Mouse (Mus musculus) R1 (cell line): Measurements from ENCODE around the gene Zbtb39.
"Not testable (repeated sequence)": the region's sequence is repeated elsewhere in the genome, so short reads cannot be mapped to it uniquely, and the experiment has no call there.

ENCODE experiments used
- DNase-seq: peaks from one replicate; pipeline ENCODE4 v3.0.0-alpha.2; 2018; ENCODE audit warnings: low read depth, low spot score

Zbtb39 gene

GRCm38 (mm10) chr10:127737552-127737951, 1.8 kb upstream of the Zbtb39 start:
- DNase-seq: no peak

DNA sequence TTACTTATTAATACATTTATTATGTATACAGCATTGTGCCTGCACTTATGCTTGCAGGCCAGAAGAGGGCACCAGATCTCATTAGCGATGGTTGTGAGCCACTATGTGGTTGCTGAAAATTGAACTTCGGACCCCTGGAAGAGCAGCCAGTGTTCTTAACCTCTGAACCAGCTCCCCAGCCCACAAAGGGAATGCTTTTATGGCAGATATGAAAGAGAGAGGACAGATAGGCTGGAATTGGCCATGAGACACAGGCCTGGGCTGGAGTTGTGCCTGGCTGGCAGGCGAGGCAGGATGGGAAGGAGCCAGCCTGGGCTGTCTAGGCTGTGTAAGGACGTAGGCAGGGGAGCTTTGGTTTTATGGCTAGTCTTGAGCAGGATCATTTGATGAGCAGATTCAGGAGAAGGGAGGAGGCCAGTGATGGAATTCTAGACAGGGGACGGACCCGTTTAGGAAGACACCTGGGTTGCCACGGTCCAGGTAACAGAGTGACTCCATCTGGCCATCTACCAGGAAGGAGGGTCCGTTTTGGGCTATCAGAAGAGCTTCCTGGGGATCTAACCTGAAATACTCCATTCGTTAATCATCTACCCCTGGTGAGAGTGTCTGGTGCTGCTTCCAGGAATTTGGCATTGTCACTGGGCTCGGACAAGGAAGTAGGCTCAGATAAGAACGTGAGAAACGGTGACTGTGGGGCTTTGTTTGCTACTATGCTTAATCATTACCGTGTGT, 1.0 kb upstream of the Zbtb39 start:
- DNase-seq: peak; percentile 64

- peak; percentile 60 for DNase-seq
Observed at GRCm38 (mm10) chr10:127739661-127740161, 373 bp downstream of the Zbtb39 start.

DNA sequence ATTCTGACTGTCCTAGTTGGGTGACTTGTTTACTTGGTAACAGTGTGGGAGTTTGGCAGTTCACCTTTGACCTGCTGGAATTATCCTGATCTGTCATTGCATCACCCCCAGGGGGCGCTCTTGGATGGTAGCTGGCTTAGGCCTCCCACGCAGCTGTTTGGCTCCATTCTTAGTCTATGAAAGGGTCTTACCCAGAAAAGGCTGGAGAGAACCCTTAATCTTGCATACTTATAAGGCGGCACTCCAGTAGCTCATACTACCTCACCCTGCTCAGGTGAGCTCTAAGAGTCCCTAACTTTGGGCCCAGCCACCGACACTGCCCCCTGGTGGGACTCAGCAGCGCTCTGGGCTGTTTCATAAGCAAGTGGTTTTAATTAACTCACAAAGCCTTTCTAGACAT, 5.3 kb downstream of the Zbtb39 start:
- peak; percentile 84 for DNase-seq

GRCm38 (mm10) chr10:127745886-127746285, 6.5 kb downstream of the Zbtb39 start:
- peak; percentile 66 for DNase-seq

DNA sequence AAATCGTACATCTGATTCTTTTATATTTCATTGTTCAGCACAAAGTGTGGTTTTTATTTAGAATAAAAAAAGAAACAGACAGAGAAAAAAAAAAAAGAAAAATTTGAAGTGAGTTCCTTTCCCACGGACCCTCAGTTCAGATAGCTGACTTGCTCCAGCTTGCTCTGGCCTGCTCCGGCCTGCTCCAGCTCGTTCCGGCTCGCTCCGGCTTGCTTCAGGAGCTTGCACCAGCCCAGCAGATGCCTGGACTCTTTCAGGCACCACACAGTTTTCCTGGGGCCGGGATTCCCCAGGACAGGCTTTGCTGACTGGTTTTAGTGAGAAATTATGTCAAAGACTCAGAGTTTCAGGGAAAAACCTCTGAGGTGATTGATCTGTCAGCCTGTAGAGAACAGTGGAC, 7.9 kb downstream of the Zbtb39 start:
- DNase-seq: peak; percentile 59

DNA sequence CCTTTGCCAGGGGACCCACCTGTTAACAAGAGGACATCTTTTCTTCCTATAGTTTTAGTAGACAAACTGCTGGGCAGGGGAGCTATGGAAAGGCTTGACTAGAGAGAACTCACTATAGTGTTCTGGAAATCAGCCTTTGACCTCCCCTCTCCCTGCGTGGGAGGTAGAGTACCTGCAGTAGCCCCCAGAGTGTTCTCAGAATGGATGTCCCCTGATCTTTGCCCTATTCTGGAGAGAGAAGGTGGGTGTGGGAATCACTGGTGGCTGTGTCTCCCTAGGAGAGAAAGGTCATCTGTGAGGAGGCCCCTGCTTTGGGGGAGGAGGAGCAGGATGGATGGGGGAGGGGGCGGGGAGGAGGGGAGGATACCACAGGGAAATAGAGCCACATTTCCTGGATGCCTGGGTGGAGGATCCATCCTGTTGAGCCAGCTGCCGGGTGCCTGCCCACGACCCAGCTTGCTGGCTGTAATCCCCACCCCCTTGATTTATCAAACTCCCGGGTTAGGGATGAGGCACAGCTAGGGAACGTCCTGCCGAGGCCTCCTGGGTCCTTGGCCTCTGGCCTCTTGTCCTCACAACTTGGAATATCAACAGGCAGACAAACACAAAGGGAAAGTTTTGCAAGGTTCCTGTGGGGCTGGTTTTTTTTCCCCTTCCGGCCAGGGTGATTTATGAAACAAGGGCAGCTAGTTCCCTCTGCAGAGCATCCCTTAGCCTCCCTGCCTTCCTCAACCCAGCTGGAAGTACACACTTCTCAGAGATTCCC, 9.7 kb downstream of the Zbtb39 start:
- peak; percentile 75 for DNase-seq

GRCm38 (mm10) chr10:127750136-127750777, 10.9 kb downstream of the Zbtb39 start:
- peak; percentile 61 for DNase-seq

DNA sequence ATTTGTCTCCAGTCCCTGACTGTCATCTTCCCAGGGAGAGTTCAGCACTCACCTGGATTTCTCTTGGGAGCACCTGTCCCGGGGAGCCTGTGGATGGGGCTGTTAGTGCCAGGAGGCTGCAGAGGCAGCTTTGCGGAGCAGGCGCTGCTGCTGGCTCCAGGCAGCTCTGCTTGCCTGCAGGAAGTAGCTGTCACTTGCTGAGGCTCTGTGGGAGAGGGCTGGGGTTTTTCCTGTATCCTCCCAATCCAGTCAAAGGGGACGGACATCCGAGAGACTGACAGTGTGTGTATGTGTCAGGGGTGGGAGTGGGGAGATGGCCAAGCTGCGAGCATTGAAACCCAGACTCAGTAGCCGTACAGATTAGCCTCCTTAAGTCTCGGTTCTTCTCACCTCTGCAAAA, 12.2 kb downstream of the Zbtb39 start, which contains the start of gene Gpr182:
Gene Gpr182 (minus strand): TSS at position 185 of the 400 bp plus-strand sequence.
- DNase-seq: peak; percentile 43

DNA sequence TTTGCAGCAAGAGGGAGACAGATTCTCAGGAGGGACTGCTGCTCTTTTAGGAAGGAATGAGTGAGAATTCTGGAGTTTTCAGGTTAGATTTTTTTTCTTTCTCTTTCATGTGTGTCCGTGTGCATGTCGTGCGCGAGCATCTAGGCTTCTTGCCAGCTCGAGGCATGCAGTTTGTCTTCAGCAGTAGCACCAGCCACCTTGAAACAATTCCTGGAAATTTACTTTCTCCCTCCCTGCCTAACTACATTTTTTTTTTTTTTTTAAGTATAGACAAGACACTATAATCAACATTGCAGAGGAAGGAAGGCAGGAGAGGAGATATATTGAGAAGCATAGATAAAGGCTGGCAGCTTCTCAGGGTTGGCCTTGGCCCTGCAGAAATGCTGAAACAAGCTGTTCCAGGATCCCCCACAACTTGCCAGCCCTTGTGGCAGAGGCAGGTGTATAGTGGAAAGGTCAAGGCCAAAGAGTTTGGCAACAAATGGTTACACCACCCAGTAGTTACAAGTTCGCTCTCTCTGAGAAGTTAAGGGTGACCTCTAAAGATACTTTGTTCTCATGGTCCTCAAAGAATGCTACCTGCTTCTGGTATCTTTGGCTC, 15.3 kb downstream of the Zbtb39 start:
- no peak for DNase-seq

DNA sequence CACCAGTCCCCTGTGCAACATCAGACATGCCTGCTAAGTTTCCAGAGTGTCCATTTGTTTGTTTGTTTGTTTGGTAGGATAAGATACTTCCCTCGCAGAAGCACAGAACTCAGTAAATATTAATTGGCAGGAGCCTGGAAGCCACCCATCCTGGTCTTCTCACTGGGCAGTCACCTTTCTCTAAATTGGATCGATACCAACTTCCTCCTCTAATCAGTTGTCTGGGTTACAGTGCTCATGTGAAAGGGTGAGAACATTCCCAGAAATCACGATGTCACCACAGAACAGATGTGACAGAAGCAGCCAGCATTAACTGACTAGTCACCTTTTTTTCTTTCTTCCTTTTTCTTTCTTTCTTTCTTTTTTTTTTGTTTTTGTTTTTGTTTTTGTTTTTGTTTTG, 15.9 kb downstream of the Zbtb39 start:
- no peak for DNase-seq

DNA sequence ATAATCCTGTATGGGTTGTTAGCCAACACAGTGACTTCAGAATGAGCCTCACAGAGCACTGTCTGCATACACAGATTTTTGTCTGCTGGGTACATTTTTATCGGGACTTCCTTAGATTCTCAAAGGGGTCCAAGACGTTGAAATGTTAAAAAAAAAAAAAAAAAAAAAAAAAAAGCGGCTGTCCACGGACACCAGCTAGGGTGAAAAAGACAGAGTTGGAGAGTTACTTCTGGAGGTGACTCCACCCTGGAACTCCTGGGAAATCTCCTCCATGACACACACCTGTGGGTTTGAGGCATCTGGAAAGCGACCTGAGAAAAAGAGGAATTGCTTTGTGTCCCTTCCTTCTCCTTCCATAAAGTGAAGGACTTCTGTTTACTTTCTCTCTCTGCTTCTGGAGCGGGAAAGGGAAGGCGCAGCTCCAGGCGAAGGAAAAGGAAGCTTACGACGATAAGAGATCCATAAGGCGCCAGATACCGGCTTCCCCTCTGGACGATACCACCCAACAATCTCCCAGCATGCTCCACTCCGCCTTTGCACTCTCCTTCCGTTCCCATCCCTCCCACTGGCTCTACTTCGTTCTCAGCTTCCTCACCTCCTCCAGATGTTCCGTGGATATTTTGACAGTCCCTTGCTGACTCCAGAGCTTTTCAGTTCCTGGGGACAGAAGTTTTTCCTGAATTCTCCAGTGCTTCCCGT, 16.6 kb downstream of the Zbtb39 start:
- DNase-seq: peak; percentile 46

DNA sequence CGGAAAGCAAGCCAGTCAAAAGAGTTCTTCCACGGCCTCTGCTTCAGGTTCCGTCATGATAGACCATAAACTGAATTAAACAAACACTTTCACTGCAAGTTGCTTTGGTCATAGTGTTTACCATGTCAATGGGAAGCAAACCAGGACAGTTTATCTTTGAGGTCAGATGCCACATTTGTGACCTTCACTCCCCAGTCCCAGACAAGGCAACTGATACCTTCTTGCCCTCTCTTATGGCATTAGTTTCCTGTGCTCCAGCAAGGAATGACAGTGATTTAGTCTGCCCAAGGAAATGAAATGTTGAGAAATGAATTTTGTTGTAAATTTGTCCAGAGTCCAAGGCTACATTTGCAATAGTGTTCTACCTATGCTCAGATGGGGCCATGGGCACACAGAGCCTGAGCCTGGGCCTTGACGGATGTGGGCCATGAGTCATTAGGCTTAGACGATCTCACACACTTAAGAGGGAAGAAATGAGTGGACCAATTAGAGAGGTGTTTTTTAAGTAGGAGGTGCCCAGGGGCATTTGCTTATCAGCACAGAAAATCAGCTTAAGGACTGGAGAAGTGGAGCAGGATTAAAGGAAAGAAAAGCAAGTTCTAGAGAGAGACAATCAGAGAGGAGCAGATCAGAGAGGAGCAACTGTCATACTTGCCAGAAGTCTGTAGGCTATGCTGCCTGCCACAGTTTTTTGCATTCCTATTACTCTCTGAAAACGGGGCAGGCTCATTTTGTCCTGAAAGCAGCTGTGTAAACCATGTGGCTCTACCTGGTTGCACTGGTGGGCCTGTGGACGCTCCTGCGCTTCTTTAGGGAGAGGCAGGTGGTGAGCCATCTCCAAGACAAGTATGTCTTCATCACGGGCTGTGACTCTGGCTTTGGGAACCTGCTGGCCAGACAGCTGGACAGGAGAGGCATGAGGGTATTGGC, 20.1 kb downstream of the Zbtb39 start, which contains the start of the genes Rdh1 and Rdh16f1:
Gene Rdh1 (plus strand): TSS at position 541 of the 930 bp plus-strand sequence.
Gene Rdh16f1 (plus strand): TSS at position 607 of the 930 bp plus-strand sequence.
- no peak for DNase-seq

- not testable (repeated sequence) for DNase-seq
Observed at GRCm38 (mm10) chr10:127762926-127763325, 23.6 kb downstream of the Zbtb39 start.

- DNase-seq: no peak
Observed at GRCm38 (mm10) chr10:127763914-127764680, 24.8 kb downstream of the Zbtb39 start.

GRCm38 (mm10) chr10:127766564-127766963, 27.2 kb downstream of the Zbtb39 start:
- DNase-seq: no peak

DNA sequence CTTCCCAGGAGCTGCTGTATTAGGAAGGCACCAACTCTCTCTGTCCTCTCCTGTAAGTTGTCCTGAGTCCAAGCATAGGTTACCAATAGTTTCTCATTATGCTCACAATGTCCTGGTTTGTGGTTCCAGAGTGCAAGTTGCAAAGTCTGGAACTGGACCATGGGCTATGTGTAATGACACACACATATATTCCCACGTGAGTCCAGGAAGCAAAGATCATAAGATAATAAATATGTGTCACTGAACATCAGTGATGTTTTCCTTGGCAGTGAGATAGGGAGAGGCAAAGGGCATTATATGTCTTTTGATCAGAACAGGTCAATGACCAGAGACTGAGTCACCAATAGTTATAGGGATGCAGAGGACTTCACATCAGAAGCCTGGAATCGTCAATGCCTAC, 36.7 kb downstream of the Zbtb39 start, which contains the start of gene Rdh9:
Gene Rdh9 (plus strand): TSS at position 376 of the 400 bp plus-strand sequence.
- no peak for DNase-seq

DNA sequence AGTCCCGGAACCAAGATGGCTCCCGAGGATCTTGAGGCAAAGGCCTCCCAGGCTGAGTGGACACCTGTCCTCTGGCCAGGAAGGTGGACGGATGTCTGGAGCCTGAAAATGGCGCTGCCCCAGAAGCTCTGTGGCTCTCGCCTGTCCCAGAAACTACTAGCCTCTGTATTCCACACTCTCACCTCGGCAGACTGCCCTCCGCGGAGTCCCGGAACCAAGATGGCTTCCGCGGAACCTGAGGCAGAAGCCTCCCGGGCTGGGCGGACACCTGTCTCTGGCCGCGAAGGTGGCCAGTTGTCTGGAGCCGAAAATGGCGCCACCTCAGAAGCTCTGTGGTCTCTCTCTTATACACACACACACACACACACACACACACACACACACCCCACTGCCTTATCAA, 43.0 kb downstream of the Zbtb39 start:
- not testable (repeated sequence) for DNase-seq

- peak; percentile 82 for DNase-seq
Observed at GRCm38 (mm10) chr10:127785411-127785810, 46.1 kb downstream of the Zbtb39 start.
